Mouse (Mus musculus): ENCODE results near the gene Rab3c.

Gene Rab3c

GRCm38 (mm10) chr13:110190039-110190438 is 90.8 kb downstream of the Rab3c start:
- no peak for DNase-seq (ENCODE audit: low read depth, low spot score)

DNA sequence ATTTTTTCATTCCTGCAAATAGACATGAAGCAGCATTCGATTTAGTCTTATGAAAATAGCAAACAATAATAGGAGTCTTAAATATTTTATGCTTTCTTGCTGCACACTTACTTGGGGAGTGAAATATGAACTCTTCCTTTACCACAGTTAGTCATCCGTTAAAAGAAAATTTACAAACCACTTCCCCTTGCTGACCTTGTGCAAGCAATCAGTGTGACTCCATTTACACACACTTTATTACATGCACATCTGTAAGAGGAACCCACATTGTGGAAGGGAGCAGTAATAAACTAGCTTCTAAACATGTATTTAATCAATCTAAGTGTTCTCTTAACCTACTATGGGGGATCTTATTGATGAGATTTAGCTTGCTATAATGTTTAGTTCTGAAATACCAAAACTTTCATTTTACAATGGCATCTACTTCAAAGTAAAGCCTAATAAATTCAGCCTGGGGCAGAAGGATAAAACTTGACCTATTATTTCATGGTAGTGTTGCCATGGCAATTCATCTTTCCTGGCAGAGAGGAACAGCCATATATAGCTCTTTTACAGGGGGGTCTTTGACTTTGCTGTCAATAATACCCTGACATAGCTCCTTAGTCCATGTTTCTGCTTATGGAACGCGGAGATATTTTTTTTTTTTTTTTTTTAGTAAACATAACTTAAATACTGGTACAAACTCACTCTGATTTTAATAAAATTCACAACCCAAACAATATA is 95.7 kb downstream of the Rab3c start:
- DNase-seq (ENCODE audit: low read depth, low spot score): no peak

- DNase-seq (ENCODE audit: low read depth, low spot score): no peak
Measured at GRCm38 (mm10) chr13:110175651-110176050, 105.1 kb downstream of the Rab3c start.

DNA sequence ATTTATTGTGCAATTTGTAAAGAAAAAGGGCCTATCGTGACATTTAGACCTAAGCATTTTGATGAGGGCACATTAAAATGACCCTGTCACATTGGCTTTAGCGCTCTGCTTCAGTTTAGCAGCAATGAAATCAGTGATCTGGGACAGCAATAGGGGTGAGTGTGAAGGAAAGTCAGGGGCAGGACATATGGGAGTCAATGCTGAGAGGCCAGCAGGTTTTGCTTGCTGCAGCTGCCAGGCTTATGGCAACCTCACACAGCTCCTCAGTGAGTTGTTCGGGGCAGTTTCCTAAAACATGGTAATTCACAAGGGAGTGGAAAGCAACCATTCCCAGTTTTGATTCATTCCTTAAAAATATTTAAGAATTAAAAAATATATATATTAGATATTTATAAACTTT is 111.1 kb downstream of the Rab3c start:
- DNase-seq (ENCODE audit: low read depth, low spot score): no peak

GRCm38 (mm10) chr13:110169152-110169551 is 111.6 kb downstream of the Rab3c start:
- DNase-seq (ENCODE audit: low read depth, low spot score): no peak

DNA sequence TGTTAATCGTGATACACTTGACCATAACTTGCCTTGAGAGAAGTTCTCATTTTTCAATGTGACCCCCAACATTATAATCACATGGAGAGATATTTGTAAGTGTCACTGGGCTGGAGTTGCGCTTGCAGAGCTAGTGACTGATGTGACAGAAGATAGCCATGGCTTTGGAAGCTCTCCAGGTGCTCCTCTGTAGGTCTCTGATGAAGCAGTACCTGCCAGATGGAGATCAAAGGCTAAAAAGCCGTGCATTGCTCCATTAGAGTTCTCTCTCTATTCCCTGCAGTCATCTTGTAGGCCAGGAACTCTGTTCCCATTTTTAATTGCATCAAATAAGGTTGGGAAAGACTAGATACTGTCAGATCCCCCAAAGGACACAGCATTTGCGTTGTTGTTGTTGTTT is 112.2 kb downstream of the Rab3c start:
- no peak for DNase-seq (ENCODE audit: low read depth, low spot score)

DNA sequence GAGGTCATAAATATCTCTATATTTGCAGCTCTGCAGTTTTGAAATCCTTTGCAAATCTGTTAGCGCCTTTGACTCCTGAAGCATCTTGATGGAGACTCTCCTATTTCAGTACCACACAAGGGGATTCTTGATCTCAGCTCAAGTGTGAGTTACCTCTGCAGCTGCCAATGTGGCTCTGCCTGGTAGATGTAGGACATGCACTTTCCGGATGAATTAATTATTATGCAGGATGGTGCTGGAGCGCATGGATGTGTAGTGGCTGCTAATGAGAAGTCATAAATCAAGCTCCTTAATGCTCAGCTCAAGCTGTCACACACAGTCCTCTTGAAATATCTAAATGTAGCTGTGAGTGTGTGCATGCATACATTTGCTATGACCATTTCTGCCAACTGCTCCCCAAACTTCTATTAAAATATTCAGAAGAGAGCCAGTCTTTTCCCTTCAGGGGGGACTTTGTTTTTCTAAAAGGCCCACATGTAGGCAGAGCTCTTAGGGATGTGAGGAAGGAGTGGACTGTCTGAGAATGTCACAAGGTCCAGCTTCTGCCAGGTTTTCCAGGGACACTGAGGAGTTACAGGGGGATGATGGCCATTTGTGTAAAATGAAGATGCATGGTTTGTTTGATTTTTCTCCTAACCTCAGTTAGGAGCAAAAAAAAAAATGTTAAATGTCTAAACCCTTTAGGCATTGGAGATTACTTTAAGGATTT is 114.0 kb downstream of the Rab3c start:
- no peak for DNase-seq (ENCODE audit: low read depth, low spot score)

- DNase-seq (ENCODE audit: low read depth, low spot score): no peak
Measured at GRCm38 (mm10) chr13:110159980-110160379, 120.8 kb downstream of the Rab3c start.

DNA sequence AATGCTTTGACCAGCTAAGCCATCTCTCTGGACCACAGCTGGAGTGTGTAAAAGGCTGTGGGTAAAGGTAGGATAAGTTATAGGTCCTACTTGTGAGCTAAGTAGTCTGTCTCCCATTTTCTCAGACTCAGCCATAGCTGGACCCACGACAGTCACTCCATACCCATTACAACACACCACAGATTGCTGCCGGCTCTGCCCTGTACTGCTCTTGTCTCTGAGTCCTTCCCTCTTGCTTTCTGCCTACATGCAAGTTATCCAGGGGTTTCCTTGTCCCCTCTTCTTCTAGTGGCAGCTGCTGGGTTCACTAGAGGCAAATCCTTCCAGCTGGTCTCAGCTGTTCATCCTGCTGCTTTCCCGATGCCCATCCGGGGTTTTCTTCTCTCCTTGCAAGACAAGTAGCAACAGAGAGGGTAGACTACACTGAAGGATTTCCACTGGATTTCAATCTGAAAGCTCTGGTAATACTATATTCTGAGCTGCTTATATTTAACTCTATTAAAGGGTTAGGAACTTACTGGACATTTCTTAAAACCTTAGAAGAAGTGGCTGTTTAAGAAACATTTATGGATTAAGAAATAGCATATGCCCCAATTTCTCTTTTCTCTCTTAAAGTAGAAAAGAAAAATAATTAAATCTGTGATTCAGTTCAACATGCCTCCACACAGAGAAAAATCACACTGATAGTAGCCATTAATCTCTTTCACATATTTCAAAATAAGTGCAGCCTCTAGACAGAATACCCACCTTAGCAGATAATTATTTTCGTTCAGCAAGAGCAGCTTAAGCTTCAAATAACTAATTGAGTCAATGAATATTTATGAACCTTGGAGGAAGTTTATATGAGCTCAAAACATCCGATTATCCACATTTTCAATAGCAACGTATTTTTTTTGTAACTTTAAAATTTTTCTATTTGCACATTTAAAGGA is 121.9 kb downstream of the Rab3c start:
- no peak for DNase-seq (ENCODE audit: low read depth, low spot score)

DNA sequence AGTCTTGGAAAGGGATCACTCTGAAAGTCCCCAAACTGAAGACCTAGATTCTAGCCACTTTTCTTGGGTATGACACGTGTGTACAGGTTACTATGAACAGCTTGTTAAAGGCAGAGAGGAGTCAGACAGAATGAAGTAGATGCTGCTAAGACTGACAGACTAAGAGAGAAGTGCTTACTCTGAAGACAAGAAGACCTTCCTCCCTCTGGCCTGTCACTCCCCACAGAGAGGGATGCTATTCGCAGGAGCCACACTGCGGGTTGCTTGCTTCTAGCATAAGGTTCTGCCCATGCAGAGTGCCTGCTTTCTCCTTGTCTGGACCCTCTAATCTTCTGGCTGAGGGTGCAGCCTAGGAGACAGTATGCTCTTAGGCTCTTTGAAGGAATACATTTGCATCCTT is 135.3 kb downstream of the Rab3c start:
- no peak for DNase-seq (ENCODE audit: low read depth, low spot score)

GRCm38 (mm10) chr13:110145019-110145418 is 135.8 kb downstream of the Rab3c start:
- DNase-seq (ENCODE audit: low read depth, low spot score): no peak

DNA sequence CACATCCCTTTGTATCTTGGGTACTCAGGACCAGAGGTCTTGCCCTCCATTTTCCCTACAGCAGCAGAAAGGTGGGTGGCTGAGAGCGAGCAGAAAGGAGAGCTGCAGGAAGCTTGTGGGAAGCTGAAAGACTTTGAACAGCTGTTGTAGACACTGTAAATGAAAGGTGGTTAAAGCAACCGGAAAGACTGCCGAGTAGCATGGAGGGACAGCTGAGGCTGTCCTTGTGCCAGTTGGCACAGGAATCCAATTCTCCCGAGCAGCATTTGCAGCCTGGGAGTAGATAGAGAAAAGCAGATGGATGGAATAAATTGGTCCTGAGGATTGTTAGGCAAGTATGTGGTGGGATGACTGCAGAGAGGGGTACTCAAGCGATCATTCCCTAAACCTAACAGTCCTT is 141.5 kb downstream of the Rab3c start:
- DNase-seq (ENCODE audit: low read depth, low spot score): no peak

GRCm38 (mm10) chr13:110138644-110139043 is 142.2 kb downstream of the Rab3c start:
- DNase-seq (ENCODE audit: low read depth, low spot score): no peak

- peak; percentile 25 for DNase-seq (ENCODE audit: low read depth, low spot score)
Measured at GRCm38 (mm10) chr13:110127613-110128258, 153.1 kb downstream of the Rab3c start.

GRCm38 (mm10) chr13:110122825-110123224 is 158.0 kb downstream of the Rab3c start:
- no peak for DNase-seq (ENCODE audit: low read depth, low spot score)

- DNase-seq (ENCODE audit: low read depth, low spot score): no peak
Measured at GRCm38 (mm10) chr13:110116892-110117291, 163.9 kb downstream of the Rab3c start.

DNA sequence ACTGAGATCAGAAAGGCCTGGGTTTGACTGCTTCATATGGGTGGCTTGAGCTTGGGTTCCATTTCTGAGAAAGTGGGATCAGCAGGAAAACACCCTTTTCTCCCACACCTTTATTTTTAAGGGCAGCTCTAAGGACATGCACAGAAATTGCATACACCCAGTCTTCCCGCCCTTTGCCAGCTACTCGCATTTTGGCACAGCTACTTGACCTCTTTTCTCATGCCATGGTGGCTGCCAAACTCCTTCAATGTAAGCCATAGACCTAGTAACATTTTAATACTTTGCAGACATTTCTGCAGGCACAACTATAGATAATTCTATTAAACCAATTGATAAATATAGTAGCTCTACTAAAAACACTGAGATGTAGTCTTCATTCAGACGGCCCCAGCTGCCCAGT is 164.5 kb downstream of the Rab3c start:
- no peak for DNase-seq (ENCODE audit: low read depth, low spot score)

DNA sequence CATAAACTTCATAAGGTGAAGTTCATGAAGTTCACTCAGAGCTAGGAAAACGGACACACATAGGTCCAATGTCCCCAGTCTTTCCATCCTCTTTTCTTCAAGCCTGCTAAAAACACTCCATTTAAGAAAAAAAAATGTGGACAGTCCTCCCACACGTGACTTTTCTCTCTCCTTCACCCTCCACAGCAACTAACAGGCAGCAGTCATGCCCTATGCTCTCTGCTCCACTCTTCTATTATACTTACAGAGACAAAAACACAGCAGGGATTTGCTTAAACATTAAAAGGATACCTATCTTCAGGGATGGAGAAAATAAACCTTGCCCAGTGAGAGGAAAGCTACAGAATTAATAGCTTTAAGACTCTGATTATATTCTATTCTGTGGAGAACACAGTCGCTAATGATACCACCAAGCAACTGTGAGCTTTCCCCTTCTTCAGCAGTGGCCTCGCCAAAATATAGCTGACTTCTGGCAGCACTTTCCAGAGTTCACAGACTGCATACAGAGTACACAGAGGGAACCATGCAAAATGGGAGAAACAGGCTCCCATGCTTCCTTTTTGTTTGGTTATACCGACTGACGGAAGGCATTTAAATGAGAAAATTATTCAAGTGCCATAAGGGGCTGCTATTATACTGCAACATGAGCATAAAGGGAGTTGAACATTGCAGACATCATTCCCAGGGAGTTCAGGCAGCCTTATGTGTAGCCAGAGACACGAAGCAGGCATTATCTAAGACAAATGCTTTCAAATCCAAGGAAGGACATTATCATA is 165.7 kb downstream of the Rab3c start:
- no peak for DNase-seq (ENCODE audit: low read depth, low spot score)

DNA sequence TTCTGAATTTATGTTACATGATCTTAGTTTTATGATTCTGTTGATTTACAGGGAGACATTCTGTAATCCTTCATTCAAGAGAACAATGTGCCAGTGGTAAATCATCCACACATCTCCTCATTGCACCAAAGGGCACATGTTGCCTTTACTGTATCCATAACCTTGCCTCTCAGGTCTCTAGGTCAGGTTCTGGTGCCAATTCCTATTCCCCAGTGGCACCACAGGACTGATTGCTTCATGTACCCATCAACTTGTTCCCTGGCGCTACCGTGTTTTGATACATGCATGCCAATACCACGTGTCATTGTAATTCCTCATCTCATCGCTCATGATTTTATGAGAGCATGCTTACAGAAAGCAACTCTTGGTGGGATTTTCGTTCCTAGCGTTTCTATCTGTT is 167.1 kb downstream of the Rab3c start:
- DNase-seq (ENCODE audit: low read depth, low spot score): no peak

DNA sequence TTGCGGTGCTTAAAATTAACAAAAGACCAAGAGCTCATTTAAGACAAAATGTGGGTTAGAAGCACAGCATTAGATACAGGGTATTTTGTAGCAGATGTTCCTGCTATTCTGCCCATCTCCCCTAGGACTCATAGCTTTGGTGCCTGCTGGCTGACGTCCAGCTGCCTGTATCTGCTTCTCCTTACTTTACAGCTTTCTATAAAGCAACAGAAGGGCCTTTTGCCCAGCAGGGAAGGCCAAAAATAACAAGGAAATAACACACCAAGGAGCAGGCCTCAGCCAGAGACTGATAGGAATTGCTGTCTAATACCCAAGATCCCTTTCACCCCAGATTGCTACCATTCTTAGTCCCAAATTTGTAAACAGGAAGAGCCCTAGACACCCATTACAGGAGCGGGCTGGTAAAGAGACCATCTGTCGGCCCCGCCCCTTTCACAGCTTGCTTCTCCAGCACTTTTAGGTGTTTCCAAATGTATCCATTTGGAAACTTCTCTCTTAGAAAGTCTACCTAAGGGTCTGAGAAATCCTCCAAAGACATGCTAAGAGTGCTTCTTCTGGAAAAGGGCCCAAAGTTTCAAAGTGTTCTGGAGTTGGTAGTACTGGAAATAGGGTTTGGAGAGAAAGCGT is 183.3 kb downstream of the Rab3c start:
- peak; percentile 25 for DNase-seq (ENCODE audit: low read depth, low spot score)

Measured in ZHBTc4 (cell line).